Mouse (Mus musculus) limb, embryonic 10.5 days (tissue): ENCODE results near the gene H2-Q4. TPM values are rescaled to one million over a fixed set of nuclear protein-coding genes. Genes with fewer than 3 reads are reported as not detected.
"Not testable (repeated sequence)": the region's sequence is repeated elsewhere in the genome, so short reads cannot be mapped to it uniquely, and the experiment has no call there.

ENCODE experiments used
- DNase-seq: peaks from one replicate; pipeline ENCODE4 v3.0.0-alpha.2; 2017; ENCODE audit warnings: low spot score
- H3K27ac ChIP-seq: fragments of 300-500 bp; sonication (generic); 2 replicates; pipeline ENCODE4 v1.5.1; 2016; ENCODE audit warnings: mild to moderate bottlenecking
- H3K27me3 ChIP-seq: fragments of 300-500 bp; sonication (generic); 2 replicates; pipeline ENCODE4 v1.6.1; 2016; ENCODE audit warnings: low read depth, mild to moderate bottlenecking; ENCODE audit not compliant: poor library complexity, severe bottlenecking
- H3K36me3 ChIP-seq: fragments of 300-500 bp; sonication (generic); 2 replicates; pipeline ENCODE4 v1.6.1; 2016; ENCODE audit warnings: mild to moderate bottlenecking, moderate library complexity
- H3K4me1 ChIP-seq: fragments of 300-500 bp; sonication (generic); 2 replicates; pipeline ENCODE4 v1.6.1; 2016
- H3K4me3 ChIP-seq: fragments of 300-500 bp; sonication (generic); 2 replicates; pipeline ENCODE4 v1.5.1; 2016; ENCODE audit warnings: mild to moderate bottlenecking, moderate library complexity
- H3K9me3 ChIP-seq: fragments of 300-500 bp; sonication (generic); replicated peaks from 2 replicates; pipeline ENCODE4 v1.6.1; 2016; ENCODE audit warnings: mild to moderate bottlenecking
- WGBS: fragments of 180-500 bp; shearing (Covaris S2); methylation state at CpG from one replicate; pipeline ENCODE4 v1.1.7; 2016; 5-methylcytosine and 5-hydroxymethylcytosine counted together
- polyA plus RNA-seq: library from polyadenylated mRNA; unstranded; fragments of >200 nt; fragmentation: Nextera tagmentation; extraction: Ambion mirVana; gene quantifications from 2 replicates; pipeline ENCODE4 v1.2.1, GENCODE M21; 2016

The H2-Q4 gene
- polyA plus RNA-seq, 1 experiment from 2014 or later: 3.6 TPM

- not testable (repeated sequence) for H3K4me3 ChIP-seq, H3K9me3 ChIP-seq, H3K4me1 ChIP-seq, H3K27ac ChIP-seq, H3K36me3 ChIP-seq
- DNase-seq: peak; percentile 66
- H3K27me3 ChIP-seq: peaks cover 21% of the 10 kb centered on the region
- WGBS: 5% methylated on average over 7 of the region's 7 CpGs
Observed at GRCm38 (mm10) chr17:35389796-35390195, 10.4 kb downstream of the H2-Q4 start.

DNA sequence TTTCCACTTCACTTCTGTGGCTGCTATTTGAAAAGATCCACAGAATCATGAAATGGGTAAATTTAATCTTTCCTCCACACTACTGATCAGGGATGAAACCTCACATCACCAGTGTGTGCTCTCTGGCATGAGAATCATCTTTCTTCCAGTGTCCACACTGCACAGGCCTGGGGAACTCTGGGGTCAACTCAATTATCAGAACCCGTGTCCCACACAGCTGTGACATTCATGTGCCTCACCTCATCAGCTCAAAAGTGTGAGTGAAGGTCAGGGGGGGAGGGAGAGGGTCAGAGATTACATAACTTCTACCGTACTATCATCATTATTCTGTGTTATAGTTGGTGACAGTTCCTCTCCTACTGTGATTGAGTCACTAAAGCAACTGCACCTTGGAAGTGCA lies 13.3 kb downstream of the H2-Q4 start:
- DNase-seq, H3K9me3 ChIP-seq, H3K4me3 ChIP-seq, H3K36me3 ChIP-seq, H3K27ac ChIP-seq, H3K4me1 ChIP-seq: not testable (repeated sequence)
- 79% methylated on average over 2 of the region's 2 CpGs for WGBS
- peaks cover 31% of the 10 kb centered on the region for H3K27me3 ChIP-seq

- 3% methylated on average over 51 of the region's 75 CpGs for WGBS
- not testable (repeated sequence) for H3K4me1 ChIP-seq, H3K27ac ChIP-seq, H3K36me3 ChIP-seq, H3K9me3 ChIP-seq
- peak; percentile 31 for DNase-seq
- peak overlapping the region; percentile 43 for H3K4me3 ChIP-seq
- peaks cover 31% of the 10 kb centered on the region for H3K27me3 ChIP-seq
Observed at GRCm38 (mm10) chr17:35393864-35394800, 14.7 kb downstream of the H2-Q4 start.

DNA sequence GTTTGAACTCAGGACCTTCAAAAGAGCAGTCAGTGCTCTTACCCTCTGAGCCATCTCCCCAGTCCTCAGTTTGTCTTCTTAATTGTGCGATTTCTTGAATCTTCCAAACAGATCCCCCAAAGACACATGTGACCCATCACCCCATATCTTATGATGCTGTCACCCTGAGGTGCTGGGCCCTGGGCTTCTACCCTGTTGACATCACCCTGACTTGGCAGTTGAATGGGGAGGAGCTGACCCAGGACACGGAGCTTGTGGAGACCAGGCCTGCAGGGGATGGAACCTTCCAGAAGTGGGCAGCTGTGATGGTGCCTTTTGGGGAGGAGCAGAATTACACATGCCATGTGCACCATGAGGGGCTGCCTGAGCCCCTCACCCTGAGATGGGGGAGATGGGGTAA lies 17.5 kb downstream of the H2-Q4 start:
- H3K36me3 ChIP-seq, H3K4me3 ChIP-seq, DNase-seq, H3K4me1 ChIP-seq, H3K27ac ChIP-seq, H3K9me3 ChIP-seq: not testable (repeated sequence)
- 85% methylated on average over 2 of the region's 2 CpGs for WGBS
- H3K27me3 ChIP-seq: peaks cover 26% of the 10 kb centered on the region

DNA sequence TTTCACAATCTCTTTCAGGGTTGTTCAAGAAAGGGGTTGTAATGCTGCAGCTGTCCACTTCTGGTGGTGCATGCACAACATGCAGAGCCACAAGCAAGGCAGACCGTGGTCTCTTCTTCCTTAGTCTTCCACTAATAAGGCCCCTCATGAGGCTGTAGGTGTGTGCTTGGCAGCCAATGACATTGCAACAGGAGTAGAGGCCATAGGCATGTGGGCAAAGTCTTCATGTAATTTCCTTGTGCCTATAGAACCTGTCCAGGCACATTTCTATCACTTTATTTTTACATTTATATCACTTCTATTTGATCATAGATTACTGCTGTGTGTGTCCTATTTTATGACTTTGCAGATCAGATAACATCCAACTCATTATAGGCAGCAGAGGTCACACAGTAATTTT lies 33.6 kb downstream of the H2-Q4 start:
- DNase-seq, H3K36me3 ChIP-seq, H3K27ac ChIP-seq, H3K4me3 ChIP-seq, H3K27me3 ChIP-seq, H3K9me3 ChIP-seq, H3K4me1 ChIP-seq: not testable (repeated sequence)
- no CpG with 5 or more reads among the region's 1 CpGs for WGBS

GRCm38 (mm10) chr17:35415273-35416129 lies 36.1 kb downstream of the H2-Q4 start:
- not testable (repeated sequence) for DNase-seq, H3K4me3 ChIP-seq, H3K27me3 ChIP-seq, H3K36me3 ChIP-seq, H3K4me1 ChIP-seq, H3K9me3 ChIP-seq, H3K27ac ChIP-seq
- WGBS: 70% methylated on average over 3 of the region's 10 CpGs

GRCm38 (mm10) chr17:35418772-35419171 lies 39.4 kb downstream of the H2-Q4 start:
- WGBS: 67% methylated on average over 7 of the region's 7 CpGs
- no peak overlapping the region for H3K27ac ChIP-seq
- H3K27me3 ChIP-seq: peaks cover 18% of the 10 kb centered on the region
- no peaks in the 10 kb centered on the region for H3K9me3 ChIP-seq
- DNase-seq: no peak
- H3K36me3 ChIP-seq: no peaks in the 10 kb centered on the region
- H3K4me3 ChIP-seq: no peak overlapping the region
- H3K4me1 ChIP-seq: 0 out of 2 replicates have a peak, but pooled peaks cover 4% of the 10 kb centered on the region

- H3K27me3 ChIP-seq: peaks cover 23% of the 10 kb centered on the region
- WGBS: 72% methylated on average over 4 of the region's 4 CpGs
- H3K27ac ChIP-seq, DNase-seq, H3K9me3 ChIP-seq, H3K4me3 ChIP-seq, H3K36me3 ChIP-seq, H3K4me1 ChIP-seq: not testable (repeated sequence)
Observed at GRCm38 (mm10) chr17:35419564-35419963, 40.1 kb downstream of the H2-Q4 start.

DNA sequence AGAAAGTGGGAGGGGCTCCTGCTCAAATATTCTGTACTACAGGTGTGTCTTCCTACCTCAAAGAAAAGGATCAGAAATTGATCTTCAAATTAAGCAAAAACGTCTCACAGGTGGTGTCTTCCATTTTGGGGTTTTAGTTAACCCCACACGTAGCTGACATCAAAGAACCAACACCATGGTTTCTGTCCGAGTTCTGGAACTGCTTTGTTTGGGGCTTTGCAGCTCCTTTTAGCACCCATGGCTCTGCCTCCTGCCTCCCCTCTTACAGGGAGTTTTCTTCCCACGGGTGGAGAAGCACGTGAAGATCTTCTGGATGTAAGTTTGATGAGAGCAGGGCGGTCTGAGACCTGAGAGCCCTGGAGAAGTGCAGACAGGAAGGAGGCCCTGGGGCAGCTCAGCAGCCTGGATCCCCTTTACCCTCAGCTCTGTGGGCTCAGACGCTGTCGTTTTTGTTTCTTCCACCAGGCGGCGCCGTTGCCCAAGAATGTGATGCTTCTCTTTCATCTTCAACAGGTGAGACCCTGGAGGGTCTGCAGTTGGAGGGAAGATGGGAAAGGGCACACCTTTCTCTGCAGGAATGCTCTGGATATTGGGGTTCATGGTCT lies 40.9 kb downstream of the H2-Q4 start:
- WGBS: 20% methylated on average over 11 of the region's 11 CpGs
- H3K27me3 ChIP-seq: peaks cover 30% of the 10 kb centered on the region
- H3K9me3 ChIP-seq, H3K36me3 ChIP-seq, H3K27ac ChIP-seq, H3K4me3 ChIP-seq: not testable (repeated sequence)
- peak; percentile 79 for DNase-seq
- peaks cover 11% of the 10 kb centered on the region for H3K4me1 ChIP-seq

DNA sequence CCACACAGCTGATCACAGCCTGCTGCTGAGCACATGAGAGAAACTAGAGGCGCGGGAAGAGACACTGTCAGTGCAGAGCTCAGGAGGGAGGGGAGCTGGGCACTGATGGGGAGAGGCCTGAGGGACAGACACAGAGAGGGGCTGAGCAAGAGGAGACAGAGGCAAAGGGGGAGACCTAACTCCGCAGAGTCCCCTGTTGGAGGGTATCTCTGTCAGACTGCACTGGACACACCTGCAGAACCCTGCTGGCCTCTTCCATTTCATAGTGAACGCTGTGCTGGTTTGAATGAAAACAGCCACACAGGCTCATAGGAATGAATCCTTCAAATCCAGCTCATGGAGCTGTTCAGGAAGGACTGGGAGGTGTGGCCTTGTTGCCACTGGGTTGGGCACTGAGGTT lies 41.9 kb downstream of the H2-Q4 start:
- H3K9me3 ChIP-seq, H3K4me3 ChIP-seq, H3K27ac ChIP-seq, DNase-seq, H3K36me3 ChIP-seq: not testable (repeated sequence)
- Histone ChIP-seq H3K4me1 (peaks cover 16% of the 10 kb centered on the region), H3K27me3 (peaks cover 40% of the 10 kb centered on the region)
- 91% methylated on average over 4 of the region's 4 CpGs for WGBS

- peaks cover 43% of the 10 kb centered on the region for H3K27me3 ChIP-seq
- H3K9me3 ChIP-seq, DNase-seq, H3K4me3 ChIP-seq, H3K36me3 ChIP-seq, H3K27ac ChIP-seq: not testable (repeated sequence)
- WGBS: 87% methylated on average over 5 of the region's 5 CpGs
- peaks cover 16% of the 10 kb centered on the region for H3K4me1 ChIP-seq
Observed at GRCm38 (mm10) chr17:35422360-35422759, 42.9 kb downstream of the H2-Q4 start.

DNA sequence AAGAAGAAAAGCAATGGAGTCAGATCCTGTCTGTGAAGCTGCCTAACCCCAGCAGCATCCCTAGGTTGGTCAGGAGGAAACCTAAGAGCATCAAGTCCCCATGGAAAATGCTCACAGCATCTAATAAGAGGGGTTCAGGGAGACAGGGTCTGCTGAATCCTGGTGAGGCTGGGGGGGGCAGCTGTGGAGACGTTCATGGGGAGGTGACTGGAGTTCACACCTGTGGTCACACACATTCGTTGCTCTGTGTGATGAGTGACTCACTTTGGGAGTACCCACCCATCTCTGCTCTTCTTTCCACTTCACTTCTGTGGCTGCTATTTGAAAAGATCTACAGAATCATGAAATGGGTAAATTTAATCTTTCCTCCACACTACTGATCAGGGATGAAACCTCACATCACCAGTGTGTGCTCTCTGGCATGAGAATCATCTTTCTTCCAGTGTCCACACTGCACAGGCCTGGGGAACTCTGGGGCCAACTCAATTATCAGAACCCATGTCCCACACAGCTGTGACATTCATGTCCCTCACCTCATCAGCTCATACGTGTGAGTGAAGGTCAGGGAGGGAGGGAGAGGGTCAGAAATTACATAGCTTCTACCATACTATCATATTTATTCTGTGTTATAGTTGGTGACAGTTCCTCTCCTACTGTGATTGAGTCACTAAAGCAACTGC lies 43.9 kb downstream of the H2-Q4 start:
- H3K27ac ChIP-seq, H3K36me3 ChIP-seq, H3K9me3 ChIP-seq, H3K4me3 ChIP-seq, DNase-seq: not testable (repeated sequence)
- peaks cover 43% of the 10 kb centered on the region for H3K27me3 ChIP-seq
- 73% methylated on average over 3 of the region's 3 CpGs for WGBS
- H3K4me1 ChIP-seq: peaks cover 16% of the 10 kb centered on the region
